Mouse (Mus musculus): ENCODE results near the gene Anks3. TPM values are rescaled to one million over a fixed set of nuclear protein-coding genes. Genes with fewer than 3 reads are reported as not detected.

Gene Anks3
- polyA plus RNA-seq (2017; shearing (Covaris generic)) = 80.4 TPM

GRCm38 (mm10) chr16:4963797-4964709 is at the start of gene Anks3:
Gene Anks3 (minus strand): TSS chr16:4964205.

DNA sequence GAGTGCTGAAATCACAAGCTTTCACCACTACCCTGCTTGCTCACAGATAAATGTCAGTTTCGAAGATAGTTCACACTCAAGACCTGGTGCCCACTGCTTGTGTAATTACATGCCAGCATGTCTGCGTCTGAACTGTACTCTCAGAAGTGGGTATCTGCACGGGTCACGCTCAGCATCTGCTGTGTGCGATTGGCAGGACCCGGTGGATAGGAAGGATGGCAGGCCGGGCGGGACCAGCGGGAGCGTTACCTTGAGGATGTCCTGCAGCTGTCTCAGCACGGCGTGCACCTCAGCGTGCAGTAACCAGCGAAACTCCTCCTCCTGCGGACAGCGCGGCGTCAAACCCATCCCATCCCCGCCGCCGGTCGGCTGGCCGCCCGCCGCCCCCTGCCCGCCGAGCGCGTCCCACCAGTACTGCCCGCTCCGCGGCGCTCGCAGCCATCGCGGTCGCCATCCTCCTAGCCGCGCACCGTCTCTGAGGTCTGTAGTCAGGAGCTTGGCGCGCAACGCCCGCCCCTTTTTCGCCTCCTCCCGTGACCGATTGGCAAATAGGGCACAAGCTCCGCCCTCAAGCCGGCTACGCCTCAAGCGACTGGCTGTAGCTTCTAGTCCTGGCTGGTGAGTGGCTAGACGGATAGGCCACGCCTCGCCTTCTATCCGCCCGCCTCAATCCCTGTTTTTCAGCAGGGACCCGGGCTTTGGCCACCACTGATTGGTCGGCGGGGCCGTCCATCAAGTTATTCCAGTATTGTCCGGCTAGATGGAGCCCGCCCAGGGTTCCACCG is 49.2 kb upstream of the Anks3 start, which contains the start of gene Rogdi:
TSS of gene Rogdi (minus strand) at position 500 of the 785 bp plus-strand sequence.

GRCm38 (mm10) chr16:5007067-5007466 is 43.1 kb upstream of the Anks3 start, which contains the start of gene Smim22:
Gene Smim22 (plus strand): TSS chr16:5007288.

DNA sequence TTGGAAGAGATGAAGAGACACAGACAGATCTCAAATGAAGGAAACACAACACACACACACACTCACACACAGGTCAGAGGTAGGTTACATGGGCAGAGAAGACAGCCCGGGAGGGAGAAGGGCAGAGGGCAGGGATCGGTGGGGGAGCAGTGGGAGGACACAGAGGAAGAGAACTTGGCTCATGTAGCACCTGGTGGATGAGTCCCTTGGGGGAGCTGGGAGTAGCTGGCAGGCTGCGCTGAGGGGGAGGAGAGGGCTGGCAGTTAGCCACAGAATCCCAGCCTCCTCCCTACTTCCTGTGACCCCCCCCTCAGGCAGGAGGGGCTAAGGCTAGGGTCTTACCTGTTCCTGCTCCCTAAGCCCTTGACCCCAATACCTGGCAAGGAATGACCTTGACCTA is 33.5 kb upstream of the Anks3 start, which contains the start of gene Sept12:
TSS of gene Sept12 (minus strand) at position 300 of the 400 bp plus-strand sequence.

DNA sequence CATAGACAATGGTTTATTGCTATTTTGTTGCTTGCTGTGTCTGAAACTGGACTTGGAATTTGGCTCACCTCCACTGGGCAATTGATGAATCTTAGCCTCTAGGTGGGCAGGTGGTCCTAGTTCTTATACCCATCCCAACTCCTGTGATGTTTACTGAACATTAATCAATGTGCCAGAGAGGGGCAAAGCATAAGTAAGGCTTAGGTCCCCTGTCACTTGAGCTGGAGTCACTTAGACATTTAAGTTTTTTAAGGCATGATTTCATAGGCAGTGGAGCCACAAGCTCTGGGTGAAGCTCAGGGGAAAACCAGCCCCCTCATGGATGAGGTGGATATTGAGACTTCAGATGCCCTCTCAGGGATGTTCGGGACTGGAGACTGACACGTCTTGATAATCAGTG is 25.5 kb downstream of the Anks3 start, which contains the start of gene Nudt16l1:
TSS of gene Nudt16l1 (plus strand) at position 301 of the 400 bp plus-strand sequence.

Other genes with a start within 250 kb of the Anks3 start
- 12.3 TPM for gene Nmral1, start 244.8 kb downstream of the Anks3 start, polyA plus RNA-seq (2017; shearing (Covaris generic))
- 105 TPM for gene Hmox2, start 237.8 kb downstream of the Anks3 start, polyA plus RNA-seq (2017; shearing (Covaris generic))
- 42.4 TPM for gene Cdip1, start 173.9 kb downstream of the Anks3 start, polyA plus RNA-seq (2017; shearing (Covaris generic))
- 0.53 TPM for gene 4930562C15Rik, start 128.8 kb downstream of the Anks3 start, polyA plus RNA-seq (2017; shearing (Covaris generic))
- 52.3 TPM for gene Ubald1, start 83.9 kb downstream of the Anks3 start, polyA plus RNA-seq (2017; shearing (Covaris generic))
- gene Mgrn1, start 78.0 kb downstream of the Anks3 start, polyA plus RNA-seq (2017; shearing (Covaris generic)) = 66.5 TPM
- 164 TPM for gene Nudt16l1, start 25.4 kb downstream of the Anks3 start, polyA plus RNA-seq (2017; shearing (Covaris generic))
- not detected for gene Sept12, start 33.6 kb upstream of the Anks3 start, polyA plus RNA-seq (2017; shearing (Covaris generic))
- gene Smim22, start 43.1 kb upstream of the Anks3 start, polyA plus RNA-seq (2017; shearing (Covaris generic)) = not detected
- gene Rogdi, start 49.3 kb upstream of the Anks3 start, polyA plus RNA-seq (2017; shearing (Covaris generic)) = 18.3 TPM
- gene Glyr1, start 85.7 kb upstream of the Anks3 start, polyA plus RNA-seq (2017; shearing (Covaris generic)) = 176 TPM
- gene Ubn1, start 85.9 kb upstream of the Anks3 start, polyA plus RNA-seq (2017; shearing (Covaris generic)) = 19.2 TPM
- 0.20 TPM for gene Ppl, start 168.2 kb upstream of the Anks3 start, polyA plus RNA-seq (2017; shearing (Covaris generic))
- gene Sec14l5, start 182.9 kb upstream of the Anks3 start, polyA plus RNA-seq (2017; shearing (Covaris generic)) = 0.05 TPM
- gene Nagpa, start 239.8 kb upstream of the Anks3 start, polyA plus RNA-seq (2017; shearing (Covaris generic)) = 15.5 TPM